Mouse (Mus musculus): ENCODE data around the gene Exph5. TPM values are rescaled to one million over a fixed set of nuclear protein-coding genes. Genes with fewer than 3 reads are reported as not detected.
A peak's percentile ranks its signal among the peaks of the same experiment; 100 is the strongest.

The Exph5 gene
- polyA plus RNA-seq, 1 experiment from 2014 or later = 2.1 TPM

- H3K36me3 ChIP-seq (ENCODE audit: control insufficient read depth, insufficient read depth, low read length) = no peaks in the 10 kb centered on the region
- H3K27me3 ChIP-seq (ENCODE audit: control insufficient read depth, insufficient read depth, low read length) = no peaks in the 10 kb centered on the region
- ATAC-seq (ENCODE audit: low FRiP score, low TSS enrichment) = peak; percentile 59; the same call in 1 of the 2 replicates
- H3K9me3 ChIP-seq (ENCODE audit: control insufficient read depth, low read length) = no peaks in the 10 kb centered on the region
- H3K4me2 ChIP-seq (replicated peaks; ENCODE audit: low read depth, low read length) = peak overlapping the region; percentile 66
- H3K9ac ChIP-seq (ENCODE audit: low read depth, low read length) = 0 out of 2 replicates have a peak overlapping the region, but pooled peaks have one; percentile 4
- no peaks in the 10 kb centered on the region for H3K4me1 ChIP-seq (ENCODE audit: control insufficient read depth, insufficient read depth, low read length)
- H3K4me3 ChIP-seq (ENCODE audit: low read length) = peak overlapping the region; percentile 37
- WGBS = 2% methylated on average over 19 of the region's 19 CpGs
- H3K27ac ChIP-seq (ENCODE audit: low read depth, low read length) = no peak overlapping the region
Measured at GRCm38 (mm10) chr9:53301801-53302311, 386 bp downstream of the Exph5 start.

GRCm38 (mm10) chr9:53302415-53302814 is 945 bp downstream of the Exph5 start:
- WGBS = 60% methylated on average over 5 of the region's 5 CpGs
- H3K36me3 ChIP-seq (ENCODE audit: control insufficient read depth, insufficient read depth, low read length) = no peaks in the 10 kb centered on the region
- H3K27me3 ChIP-seq (ENCODE audit: control insufficient read depth, insufficient read depth, low read length) = no peaks in the 10 kb centered on the region
- H3K27ac ChIP-seq (ENCODE audit: low read depth, low read length) = no peak overlapping the region
- no peaks in the 10 kb centered on the region for H3K4me1 ChIP-seq (ENCODE audit: control insufficient read depth, insufficient read depth, low read length)
- H3K4me3 ChIP-seq (ENCODE audit: low read length) = peak overlapping the region; percentile 37
- H3K4me2 ChIP-seq (replicated peaks; ENCODE audit: low read depth, low read length) = peak overlapping the region; percentile 66
- no peak for ATAC-seq (ENCODE audit: low FRiP score, low TSS enrichment)
- H3K9ac ChIP-seq (ENCODE audit: low read depth, low read length) = no peak overlapping the region
- H3K9me3 ChIP-seq (ENCODE audit: control insufficient read depth, low read length) = no peaks in the 10 kb centered on the region

- Histone ChIP-seq H3K27ac (ENCODE audit: low read depth, low read length) (no peak overlapping the region), H3K9me3 (ENCODE audit: control insufficient read depth, low read length) (no peaks in the 10 kb centered on the region), H3K36me3 (ENCODE audit: control insufficient read depth, insufficient read depth, low read length) (no peaks in the 10 kb centered on the region), H3K4me2 (replicated peaks; ENCODE audit: low read depth, low read length) (no peak overlapping the region), H3K9ac (ENCODE audit: low read depth, low read length) (no peak overlapping the region), H3K4me1 (ENCODE audit: control insufficient read depth, insufficient read depth, low read length) (no peaks in the 10 kb centered on the region), H3K27me3 (ENCODE audit: control insufficient read depth, insufficient read depth, low read length) (no peaks in the 10 kb centered on the region), H3K4me3 (ENCODE audit: low read length) (no peak overlapping the region)
- WGBS = 71% methylated on average over 7 of the region's 7 CpGs
- ATAC-seq (ENCODE audit: low FRiP score, low TSS enrichment) = no peak
Measured at GRCm38 (mm10) chr9:53307904-53308303, 6.4 kb downstream of the Exph5 start.

DNA sequence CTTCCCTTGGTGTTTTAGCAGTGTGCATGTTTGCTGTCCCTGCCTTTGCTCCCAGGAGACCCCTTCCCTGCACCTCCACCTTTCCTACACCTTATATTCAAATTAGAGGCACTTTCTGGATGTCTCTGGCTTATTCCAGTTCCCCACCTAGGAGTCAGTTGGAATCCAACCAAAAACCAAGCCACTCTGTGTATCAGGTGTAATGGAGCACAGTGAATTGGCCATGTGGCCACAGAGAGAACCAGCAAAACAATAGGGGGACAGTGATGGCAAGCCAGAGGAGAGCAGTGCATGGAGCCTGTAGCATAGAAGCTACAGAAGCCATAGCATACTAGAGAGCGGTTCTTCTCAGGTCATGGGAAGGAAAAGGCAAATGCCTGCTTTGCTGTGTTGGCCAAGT is 11.5 kb downstream of the Exph5 start:
- WGBS = 89% methylated on average over 1 of the region's 1 CpGs
- no peaks in the 10 kb centered on the region for H3K4me1 ChIP-seq (ENCODE audit: control insufficient read depth, insufficient read depth, low read length)
- no peak overlapping the region for H3K9ac ChIP-seq (ENCODE audit: low read depth, low read length)
- no peaks in the 10 kb centered on the region for H3K9me3 ChIP-seq (ENCODE audit: control insufficient read depth, low read length)
- H3K4me3 ChIP-seq (ENCODE audit: low read length) = no peak overlapping the region
- H3K27me3 ChIP-seq (ENCODE audit: control insufficient read depth, insufficient read depth, low read length) = no peaks in the 10 kb centered on the region
- ATAC-seq (ENCODE audit: low FRiP score, low TSS enrichment) = no peak
- H3K36me3 ChIP-seq (ENCODE audit: control insufficient read depth, insufficient read depth, low read length) = no peaks in the 10 kb centered on the region
- no peak overlapping the region for H3K27ac ChIP-seq (ENCODE audit: low read depth, low read length)
- H3K4me2 ChIP-seq (replicated peaks; ENCODE audit: low read depth, low read length) = no peak overlapping the region

- H3K4me2 ChIP-seq (replicated peaks; ENCODE audit: low read depth, low read length) = no peak overlapping the region
- ATAC-seq (ENCODE audit: low FRiP score, low TSS enrichment) = no peak
- WGBS = 55% methylated on average over 10 of the region's 10 CpGs
- no peak overlapping the region for H3K4me3 ChIP-seq (ENCODE audit: low read length)
- no peaks in the 10 kb centered on the region for H3K27me3 ChIP-seq (ENCODE audit: control insufficient read depth, insufficient read depth, low read length)
- H3K27ac ChIP-seq (ENCODE audit: low read depth, low read length) = no peak overlapping the region
- H3K36me3 ChIP-seq (ENCODE audit: control insufficient read depth, insufficient read depth, low read length) = no peaks in the 10 kb centered on the region
- H3K9me3 ChIP-seq (ENCODE audit: control insufficient read depth, low read length) = no peaks in the 10 kb centered on the region
- H3K9ac ChIP-seq (ENCODE audit: low read depth, low read length) = no peak overlapping the region
- H3K4me1 ChIP-seq (ENCODE audit: control insufficient read depth, insufficient read depth, low read length) = 0 out of 2 replicates have a peak, but pooled peaks cover 7% of the 10 kb centered on the region
Measured at GRCm38 (mm10) chr9:53320894-53321650, 19.6 kb downstream of the Exph5 start.

GRCm38 (mm10) chr9:53321683-53322082 is 20.2 kb downstream of the Exph5 start:
- no peaks in the 10 kb centered on the region for H3K9me3 ChIP-seq (ENCODE audit: control insufficient read depth, low read length)
- H3K4me1 ChIP-seq (ENCODE audit: control insufficient read depth, insufficient read depth, low read length) = 0 out of 2 replicates have a peak, but pooled peaks cover 7% of the 10 kb centered on the region
- H3K4me3 ChIP-seq (ENCODE audit: low read length) = no peak overlapping the region
- no peaks in the 10 kb centered on the region for H3K36me3 ChIP-seq (ENCODE audit: control insufficient read depth, insufficient read depth, low read length)
- no peak overlapping the region for H3K9ac ChIP-seq (ENCODE audit: low read depth, low read length)
- H3K27me3 ChIP-seq (ENCODE audit: control insufficient read depth, insufficient read depth, low read length) = no peaks in the 10 kb centered on the region
- WGBS = 83% methylated on average over 8 of the region's 8 CpGs
- H3K27ac ChIP-seq (ENCODE audit: low read depth, low read length) = no peak overlapping the region
- no peak overlapping the region for H3K4me2 ChIP-seq (replicated peaks; ENCODE audit: low read depth, low read length)
- ATAC-seq (ENCODE audit: low FRiP score, low TSS enrichment) = no peak

- no peak overlapping the region for H3K4me2 ChIP-seq (replicated peaks; ENCODE audit: low read depth, low read length)
- 71% methylated on average over 10 of the region's 10 CpGs for WGBS
- H3K9ac ChIP-seq (ENCODE audit: low read depth, low read length) = no peak overlapping the region
- H3K9me3 ChIP-seq (ENCODE audit: control insufficient read depth, low read length) = no peaks in the 10 kb centered on the region
- no peaks in the 10 kb centered on the region for H3K36me3 ChIP-seq (ENCODE audit: control insufficient read depth, insufficient read depth, low read length)
- no peak overlapping the region for H3K4me3 ChIP-seq (ENCODE audit: low read length)
- H3K27me3 ChIP-seq (ENCODE audit: control insufficient read depth, insufficient read depth, low read length) = no peaks in the 10 kb centered on the region
- H3K27ac ChIP-seq (ENCODE audit: low read depth, low read length) = no peak overlapping the region
- ATAC-seq (ENCODE audit: low FRiP score, low TSS enrichment) = no peak
- H3K4me1 ChIP-seq (ENCODE audit: control insufficient read depth, insufficient read depth, low read length) = 0 out of 2 replicates have a peak, but pooled peaks cover 7% of the 10 kb centered on the region
Measured at GRCm38 (mm10) chr9:53323419-53324251, 22.2 kb downstream of the Exph5 start.

GRCm38 (mm10) chr9:53325363-53326090 is 24.1 kb downstream of the Exph5 start:
- H3K27ac ChIP-seq (ENCODE audit: low read depth, low read length) = no peak overlapping the region
- 0 out of 2 replicates have a peak, but pooled peaks have one; percentile 24 for ATAC-seq (ENCODE audit: low FRiP score, low TSS enrichment)
- WGBS = 52% methylated on average over 4 of the region's 4 CpGs

More at GRCm38 (mm10) chr9:53325363-53326090, 24.1 kb downstream of the Exph5 start:
- Histone ChIP-seq H3K9me3 (ENCODE audit: control insufficient read depth, low read length) (no peaks in the 10 kb centered on the region), H3K4me1 (ENCODE audit: control insufficient read depth, insufficient read depth, low read length) (0 out of 2 replicates have a peak, but pooled peaks cover 7% of the 10 kb centered on the region), H3K27me3 (ENCODE audit: control insufficient read depth, insufficient read depth, low read length) (no peaks in the 10 kb centered on the region), H3K4me3 (ENCODE audit: low read length) (no peak overlapping the region), H3K4me2 (replicated peaks; ENCODE audit: low read depth, low read length) (no peak overlapping the region), H3K36me3 (ENCODE audit: control insufficient read depth, insufficient read depth, low read length) (no peaks in the 10 kb centered on the region), H3K9ac (ENCODE audit: low read depth, low read length) (no peak overlapping the region)

All from kidney, embryonic 14.5 days (tissue).